Mouse (Mus musculus) lung, postnatal 4 days (tissue): ENCODE results near the gene Eepd1.
"Not testable (repeated sequence)": the region's sequence is repeated elsewhere in the genome, so short reads cannot be mapped to it uniquely, and the experiment has no call there.

Source experiments
- DNase-seq, 2 experiments: peaks; one replicate each; pipeline ENCODE4 v3.0.0; 2021

Eepd1 gene

DNA sequence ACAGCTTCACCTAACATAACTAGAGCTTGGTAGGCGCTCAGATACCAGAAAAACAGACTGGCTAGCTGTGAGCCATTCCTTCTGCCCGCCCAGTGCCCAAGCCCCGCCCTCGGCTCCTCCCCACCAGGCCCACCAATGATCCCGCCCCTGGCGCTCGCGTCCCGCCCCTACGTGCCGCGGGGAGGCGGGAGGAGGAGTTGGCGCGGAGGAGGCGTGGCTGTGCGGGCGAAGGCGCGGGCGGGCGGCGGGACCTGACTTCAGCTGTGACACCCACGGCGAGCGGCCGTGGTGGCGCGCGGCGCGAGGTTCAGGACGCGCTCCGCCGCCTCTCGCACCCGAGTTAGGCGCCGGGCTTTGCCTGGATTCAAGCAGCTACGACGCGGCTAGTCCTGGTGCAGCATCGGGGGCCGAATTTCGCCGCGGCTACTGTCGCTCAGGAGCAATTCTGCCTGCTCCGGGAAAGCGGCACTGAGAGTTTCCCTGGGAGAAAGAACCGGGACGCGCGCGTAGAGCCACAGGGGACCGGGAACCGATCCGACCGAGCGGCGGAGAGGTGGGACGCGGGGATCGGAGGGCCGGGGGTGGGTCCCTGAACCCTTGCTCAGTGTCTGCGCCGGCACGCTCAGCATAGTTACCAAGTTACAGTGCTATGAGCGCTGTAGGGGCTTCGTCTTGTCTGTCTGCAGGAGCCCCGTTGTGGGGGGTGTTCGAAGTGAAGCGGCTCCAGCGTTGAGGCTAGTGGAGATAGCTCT, at the start of gene Eepd1:
Gene Eepd1, plus strand, starts transcription at position 204 of the 752 bp plus-strand sequence.
- peak; percentile 97 to 98 for DNase-seq

DNA sequence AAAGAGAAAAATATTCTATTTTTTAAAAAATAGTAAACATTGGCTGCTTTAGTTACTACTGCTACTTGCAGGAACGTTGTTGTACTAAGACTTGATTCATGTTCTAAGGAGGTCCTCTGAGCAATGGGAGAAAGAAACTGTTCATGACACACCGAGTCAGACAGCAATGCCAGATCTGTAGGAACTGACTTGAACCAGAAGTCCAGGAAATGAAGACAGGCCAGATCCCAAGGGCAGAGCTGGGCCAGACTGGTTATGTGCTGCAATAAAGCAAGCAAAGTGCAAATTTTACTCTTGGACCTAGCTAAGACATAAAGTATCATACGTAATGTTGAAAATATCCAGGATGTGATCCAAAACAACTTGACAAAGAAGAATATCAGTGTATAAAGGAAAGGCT, 42.5 kb upstream of the Eepd1 start:
- DNase-seq: no peak

DNA sequence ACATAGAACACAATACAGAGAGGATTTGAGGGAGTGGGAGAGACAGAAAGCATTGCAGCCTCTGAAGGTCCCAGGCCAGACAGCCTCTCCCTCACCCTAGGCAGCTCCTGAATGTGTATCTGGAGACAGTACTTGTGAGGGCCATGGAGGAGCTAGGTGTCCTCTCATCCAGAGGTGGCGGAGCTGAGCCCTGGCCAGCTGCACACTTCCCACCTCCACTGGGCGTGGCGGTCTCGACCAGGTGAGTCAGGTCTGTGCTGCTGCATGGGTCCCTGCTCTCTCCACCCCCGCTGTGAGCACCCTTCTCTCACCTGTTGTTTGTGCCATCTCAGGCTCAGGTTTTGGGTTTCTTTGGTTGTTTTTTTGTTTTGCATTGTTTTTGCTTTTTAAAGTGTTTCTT, 41.3 kb upstream of the Eepd1 start:
- DNase-seq: not testable (repeated sequence)

DNA sequence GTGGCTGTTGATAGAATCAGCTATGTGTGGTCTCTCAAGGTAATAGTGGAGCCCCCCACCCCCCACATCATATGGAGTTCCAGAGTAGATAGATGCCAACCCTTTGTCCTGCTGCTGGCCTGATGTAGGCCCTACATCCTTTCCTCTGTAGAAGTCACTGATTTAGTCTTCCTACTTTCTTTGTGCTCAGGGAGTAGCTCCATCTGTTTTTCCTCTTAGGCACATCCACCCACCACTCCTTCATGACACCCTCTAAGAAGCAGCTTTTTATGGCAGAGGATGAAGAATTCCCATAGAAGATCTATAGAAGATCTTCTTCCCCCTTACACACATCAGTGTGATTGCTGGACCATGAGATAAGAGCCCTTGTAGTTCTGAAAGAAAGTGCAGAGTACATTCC, 39.3 kb upstream of the Eepd1 start:
- no peak for DNase-seq

DNA sequence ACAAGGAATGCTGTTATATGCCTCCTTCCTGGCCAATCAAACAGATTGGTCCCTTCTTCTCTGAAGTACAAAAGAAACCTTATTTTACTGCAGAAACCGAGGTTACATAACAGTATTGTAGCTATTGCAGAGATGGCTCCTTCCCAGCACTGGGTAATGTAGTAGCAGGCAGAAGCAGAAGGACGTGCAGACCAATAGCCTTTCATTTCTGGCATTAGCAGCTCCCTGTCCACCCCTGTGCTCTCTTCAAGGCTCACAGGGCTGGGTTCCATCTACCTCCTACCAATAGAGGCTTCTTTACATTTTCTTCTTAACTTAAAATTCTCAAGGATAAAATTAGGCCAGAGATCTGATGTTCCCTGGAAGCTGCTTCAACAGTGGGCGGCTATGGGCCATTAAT, 38.3 kb upstream of the Eepd1 start:
- DNase-seq: no peak

DNA sequence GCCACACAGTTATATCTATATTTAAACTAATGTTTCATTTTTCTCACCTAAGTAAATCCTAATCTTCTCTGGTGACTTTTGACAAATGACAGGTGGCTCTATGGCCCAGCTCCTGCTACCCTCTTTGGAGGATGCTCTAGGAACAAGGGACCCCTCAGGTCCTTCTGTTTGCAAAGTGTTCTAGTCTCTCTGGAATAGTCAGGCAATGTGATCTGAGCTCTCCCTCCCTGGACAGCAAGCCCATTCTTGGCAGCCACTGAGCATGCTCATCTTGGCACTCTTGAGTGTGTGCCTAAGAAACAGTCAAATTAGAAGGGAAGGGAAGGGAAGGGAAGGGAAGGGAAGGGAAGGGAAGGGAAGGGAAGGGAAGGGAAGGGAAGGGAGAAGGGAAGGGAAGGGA, 37.8 kb upstream of the Eepd1 start:
- no peak for DNase-seq

DNA sequence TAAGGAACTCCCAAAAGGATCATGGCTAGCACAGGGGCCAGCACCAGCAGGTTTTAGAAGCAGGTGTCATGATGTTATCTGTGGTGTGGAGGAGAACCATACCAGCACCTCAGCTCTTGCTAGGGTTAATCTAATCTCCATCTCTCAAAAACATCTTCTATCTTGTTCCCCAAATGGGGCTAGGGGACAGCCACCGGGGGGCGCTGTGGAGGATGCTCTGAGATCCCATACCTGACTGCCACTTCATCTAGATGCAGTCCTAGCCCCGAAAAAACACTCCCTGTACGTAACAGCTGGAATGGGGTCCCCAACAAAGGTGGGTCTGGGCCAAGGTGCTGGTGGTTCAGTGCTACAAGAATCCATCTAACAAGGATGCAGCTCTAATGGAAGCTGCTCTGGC, 31.0 kb upstream of the Eepd1 start:
- DNase-seq: no peak

DNA sequence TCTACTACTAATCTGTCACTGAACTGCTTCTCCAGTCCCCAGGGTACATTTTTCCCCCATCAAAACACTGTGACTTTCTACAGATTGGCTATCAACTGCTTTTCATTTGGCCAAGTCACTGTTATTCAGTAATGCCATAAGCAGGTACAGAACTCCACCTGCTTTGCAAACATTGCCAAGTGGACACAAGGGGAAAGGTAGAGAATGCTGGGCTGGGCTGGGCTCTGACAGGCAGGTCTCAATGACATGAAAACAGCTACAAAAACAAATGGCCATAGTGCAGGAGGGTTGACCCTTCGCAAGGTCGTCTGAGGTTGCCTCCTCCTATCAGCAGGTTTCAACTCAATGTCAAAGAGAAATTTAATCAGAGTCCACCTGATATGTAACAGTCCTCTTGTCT, 26.3 kb upstream of the Eepd1 start:
- DNase-seq: no peak

DNA sequence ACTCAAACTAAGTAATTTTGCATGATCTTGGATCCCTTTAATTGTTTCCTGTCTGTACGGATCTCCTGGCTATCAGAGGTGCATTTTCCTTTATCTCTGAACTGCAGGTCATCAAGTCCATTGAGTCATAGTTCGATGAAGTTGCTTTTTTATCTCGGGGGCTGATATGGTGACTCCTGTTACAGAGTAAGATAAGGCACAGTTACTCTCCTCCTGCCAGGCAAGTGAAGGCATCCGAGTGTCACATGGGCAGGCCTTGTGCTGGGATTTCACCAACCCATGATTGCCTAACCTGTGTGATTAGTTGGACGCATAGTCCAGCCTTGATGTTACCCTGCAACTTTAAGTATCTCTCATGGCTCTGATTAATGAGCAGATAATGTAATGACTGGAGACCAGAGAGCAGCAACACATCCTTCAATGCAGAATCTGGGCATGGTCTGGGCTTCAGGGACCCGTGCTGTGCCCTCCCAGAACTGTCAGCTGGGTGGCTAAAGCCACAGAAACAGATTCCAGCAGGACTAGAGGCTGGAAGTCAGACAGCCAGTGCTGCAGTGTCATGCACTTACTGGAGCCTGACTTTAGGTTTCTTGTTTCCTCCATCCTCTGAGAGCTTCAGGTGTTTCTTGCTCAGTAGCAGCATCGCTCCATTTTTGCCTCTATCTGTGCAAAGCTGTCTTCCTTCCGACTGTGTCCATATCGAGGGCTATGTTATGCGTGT, 20.4 kb upstream of the Eepd1 start:
- DNase-seq: no peak

DNA sequence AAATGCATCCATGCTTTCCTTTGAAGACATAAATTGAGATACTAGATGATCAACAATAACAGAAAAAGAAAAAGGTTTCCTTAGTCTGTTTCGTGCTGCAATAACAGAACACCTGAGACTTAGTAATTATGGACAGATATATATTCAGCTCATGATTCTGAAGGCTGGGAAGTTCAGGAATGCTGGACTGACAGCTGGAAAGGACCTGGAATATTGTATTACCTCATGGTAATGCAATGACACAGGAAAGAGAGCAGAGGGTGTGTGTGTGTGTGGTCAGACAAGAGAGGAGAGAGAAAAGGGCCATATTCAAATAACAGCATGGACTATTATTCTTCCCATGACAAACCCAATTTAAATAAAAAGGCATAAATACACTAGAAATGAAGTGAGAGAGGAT, 17.0 kb upstream of the Eepd1 start:
- DNase-seq: no peak

DNA sequence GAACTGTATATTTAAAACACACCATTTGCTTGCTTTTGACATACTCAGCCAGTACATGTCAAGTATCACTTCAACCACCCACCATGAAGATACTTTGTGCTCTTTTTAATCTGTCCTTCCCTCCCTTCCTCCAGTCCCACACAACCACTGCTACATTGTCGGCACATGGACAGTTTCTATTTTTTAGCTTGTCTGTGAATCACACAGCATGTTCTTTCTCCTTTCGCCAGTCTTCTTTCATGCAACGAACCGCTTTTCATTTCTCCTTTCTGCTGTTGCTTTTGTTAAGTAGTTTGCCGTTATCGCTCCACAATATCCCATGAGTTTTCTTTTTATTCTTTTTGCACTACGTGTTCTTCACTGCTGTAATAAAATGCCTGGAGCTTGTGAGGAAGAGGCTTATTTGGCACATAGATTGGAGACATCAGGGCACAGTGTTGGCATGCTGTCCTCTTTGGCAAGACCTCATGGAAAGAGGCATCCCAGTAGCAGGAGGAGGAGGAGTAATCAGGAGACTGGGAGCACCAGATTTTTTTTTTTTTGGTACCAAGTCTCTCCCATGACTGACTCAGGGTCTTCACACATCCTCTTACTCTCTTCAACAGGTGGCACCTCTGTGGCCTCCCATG, 1.8 kb upstream of the Eepd1 start:
- no peak for DNase-seq

DNA sequence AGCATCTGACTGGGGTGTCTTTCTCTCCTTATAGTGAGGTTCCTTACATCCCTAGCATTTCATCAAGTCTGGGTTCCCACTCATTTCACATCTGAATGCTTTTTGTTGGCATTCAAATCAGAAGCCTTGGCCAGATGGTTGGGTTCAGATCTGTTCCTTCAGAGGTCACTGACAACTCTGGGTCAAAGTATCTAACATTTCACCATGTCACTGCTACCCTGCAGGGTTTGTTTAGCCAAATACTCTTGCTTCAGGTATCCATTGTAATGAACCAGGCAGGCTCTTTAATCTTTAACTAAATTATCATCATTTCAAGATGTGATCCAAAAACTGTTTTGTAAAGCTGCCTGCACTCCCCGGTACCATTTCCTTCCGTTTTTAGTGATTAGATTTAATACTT, 671 bp upstream of the Eepd1 start:
- DNase-seq: no peak

DNA sequence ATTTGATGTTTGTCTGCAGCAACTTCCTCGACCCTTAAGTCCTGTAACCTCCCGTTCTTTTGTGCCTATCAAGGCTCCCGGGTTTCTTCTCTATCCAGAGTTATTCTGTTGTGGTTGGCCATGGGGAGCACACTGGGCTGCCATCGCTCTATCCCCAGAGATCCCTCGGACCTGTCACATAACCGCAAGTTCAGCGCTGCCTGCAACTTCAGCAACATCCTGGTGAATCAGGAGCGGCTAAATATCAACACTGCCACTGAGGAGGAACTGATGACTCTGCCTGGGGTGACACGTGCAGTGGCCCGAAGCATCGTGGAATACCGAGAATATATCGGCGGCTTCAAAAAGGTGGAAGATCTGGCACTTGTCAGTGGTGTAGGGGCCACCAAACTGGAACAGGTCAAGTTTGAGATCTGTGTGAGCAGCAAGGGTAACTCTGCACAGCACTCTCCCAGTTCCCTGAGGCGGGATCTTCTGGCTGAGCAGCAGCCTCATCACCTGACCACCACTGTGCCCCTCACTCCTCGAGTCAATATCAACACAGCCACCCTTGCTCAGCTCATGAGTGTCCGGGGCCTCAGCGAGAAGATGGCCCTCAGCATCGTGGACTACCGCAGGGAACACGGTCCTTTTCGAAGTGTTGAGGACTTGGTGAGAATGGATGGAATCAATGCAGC, 1.1 kb downstream of the Eepd1 start:
- DNase-seq: peak; percentile 24 to 31

DNA sequence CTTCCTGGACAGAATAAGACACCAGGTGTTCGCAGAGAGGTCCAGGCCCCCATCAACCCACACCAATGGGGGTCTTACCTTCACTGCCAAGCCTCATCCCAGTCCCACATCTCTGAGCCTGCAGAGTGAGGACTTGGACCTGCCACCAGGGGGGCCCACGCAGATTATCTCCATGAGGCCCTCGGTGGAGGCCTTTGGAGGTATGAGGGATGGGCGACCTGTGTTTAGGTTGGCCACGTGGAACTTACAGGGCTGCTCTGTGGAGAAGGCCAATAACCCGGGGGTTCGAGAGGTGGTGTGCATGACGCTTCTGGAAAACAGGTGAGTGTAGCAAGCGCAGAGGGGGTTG, 1.6 kb downstream of the Eepd1 start:
- no peak for DNase-seq

DNA sequence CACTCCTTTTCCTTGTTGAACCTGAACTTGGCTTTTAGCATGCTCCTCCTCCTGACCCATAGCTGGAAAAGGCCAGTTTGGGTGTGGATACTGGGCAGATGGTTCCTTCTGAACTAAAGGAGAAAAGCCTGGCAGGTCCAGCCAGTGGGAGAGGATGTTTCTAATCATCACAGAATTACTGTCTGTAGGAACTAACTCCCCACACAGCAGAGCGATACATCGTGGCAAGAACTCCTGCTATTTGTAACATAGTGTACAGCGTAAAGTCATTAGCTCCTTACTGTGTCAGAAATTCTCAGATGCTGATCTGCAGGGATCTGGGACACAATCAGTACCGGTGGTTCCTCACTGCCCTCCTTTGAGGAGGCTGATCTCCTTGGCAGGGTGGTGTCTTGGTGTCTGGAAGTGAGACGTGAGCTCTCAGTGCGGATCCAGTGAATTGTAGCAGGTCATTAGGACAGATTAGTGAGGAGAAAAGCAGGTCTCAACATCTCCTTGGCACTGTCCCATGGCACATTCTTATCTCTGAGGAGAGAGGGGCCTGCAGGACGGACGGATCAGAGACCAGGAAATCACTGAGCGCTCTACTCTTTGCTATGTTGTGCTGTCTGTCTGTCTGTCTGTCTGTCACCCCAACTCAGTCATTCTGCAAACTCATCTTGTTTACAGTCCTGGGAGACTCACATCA, 2.7 kb downstream of the Eepd1 start:
- no peak for DNase-seq

DNA sequence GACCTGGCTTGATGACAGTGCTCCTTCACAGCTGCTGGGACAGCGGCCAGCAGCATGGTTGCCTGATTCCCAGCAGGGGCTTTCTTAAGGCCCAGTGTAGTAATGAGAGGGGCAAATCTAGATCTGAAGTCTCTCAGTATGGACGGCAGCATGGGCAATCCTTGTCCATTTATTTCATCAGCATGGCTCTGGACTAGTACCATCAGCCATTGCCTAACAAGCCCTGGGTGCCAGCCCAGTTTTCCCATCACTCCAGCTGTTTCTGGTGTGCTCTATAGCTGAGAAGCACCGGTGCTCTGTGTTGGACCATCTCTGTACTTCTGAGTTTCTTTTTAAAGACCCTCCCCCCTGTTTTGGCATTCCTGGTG, 3.3 kb downstream of the Eepd1 start:
- peak in 1 of 2 experiments; percentile 27 for DNase-seq

DNA sequence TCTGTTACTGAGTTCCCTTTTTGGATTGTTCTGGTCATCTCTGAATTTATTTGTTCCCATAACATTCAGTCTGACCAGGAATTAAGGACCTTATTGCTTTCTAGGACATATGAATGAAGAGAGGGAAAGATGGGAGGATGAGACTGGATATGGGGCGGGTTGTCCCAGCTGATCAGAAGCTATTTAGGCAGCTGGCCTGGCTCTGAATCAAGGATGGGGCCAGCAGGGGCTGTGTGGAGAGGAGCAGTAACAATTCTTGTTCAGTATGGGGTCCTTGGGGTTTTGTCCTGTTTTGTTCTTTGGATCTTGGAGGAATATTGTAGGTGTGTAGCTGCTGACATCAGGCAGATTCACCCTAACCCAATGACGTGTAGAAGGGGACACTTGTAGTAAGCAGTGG, 3.7 kb downstream of the Eepd1 start:
- DNase-seq: no peak

DNA sequence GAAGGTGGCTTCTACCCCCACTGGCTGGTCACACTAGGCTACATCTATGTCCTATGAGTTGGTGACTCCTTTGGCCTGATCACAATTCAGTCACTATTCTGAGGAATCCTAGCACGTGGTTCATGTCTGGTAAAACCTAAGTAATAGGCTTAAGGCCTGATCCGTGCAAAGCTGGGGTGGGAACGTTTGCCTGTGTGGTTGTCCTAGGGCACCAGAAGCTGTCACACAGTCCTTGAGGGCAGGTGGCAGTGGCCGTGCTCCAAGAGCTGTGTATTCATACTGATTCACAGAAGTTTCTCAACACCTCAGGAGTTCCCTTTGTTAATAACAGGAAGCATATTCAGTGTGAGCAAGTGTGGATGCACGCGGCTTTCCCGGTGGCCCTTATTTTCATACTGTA, 4.1 kb downstream of the Eepd1 start:
- DNase-seq: peak; percentile 43 to 54

DNA sequence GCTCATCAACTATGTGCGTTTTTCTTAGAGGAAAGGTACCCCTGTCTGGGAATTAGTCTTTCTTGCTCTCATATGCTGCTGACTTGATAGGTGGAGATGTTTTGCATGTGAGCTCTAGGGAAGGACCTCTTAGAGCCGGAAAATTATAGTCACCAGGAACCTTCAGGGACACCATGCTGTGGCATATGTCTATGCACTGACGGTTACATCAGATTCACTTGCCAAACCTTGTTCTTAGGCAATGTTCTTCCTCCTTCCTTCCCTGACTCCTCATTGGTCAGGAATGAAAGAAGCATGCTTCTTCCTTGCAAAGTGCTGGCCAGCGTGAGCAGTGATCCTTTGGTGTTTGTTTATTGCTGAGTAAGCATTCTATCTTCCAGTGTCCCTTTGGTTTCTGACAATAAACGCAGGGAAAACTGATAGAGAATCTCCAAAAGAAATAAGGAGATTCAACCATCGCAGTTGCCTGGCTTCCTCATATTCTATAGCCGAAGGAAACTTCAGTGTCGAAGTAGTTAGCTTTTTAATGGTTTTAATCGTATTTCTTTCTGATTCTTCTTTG, 5.0 kb downstream of the Eepd1 start:
- no peak for DNase-seq

DNA sequence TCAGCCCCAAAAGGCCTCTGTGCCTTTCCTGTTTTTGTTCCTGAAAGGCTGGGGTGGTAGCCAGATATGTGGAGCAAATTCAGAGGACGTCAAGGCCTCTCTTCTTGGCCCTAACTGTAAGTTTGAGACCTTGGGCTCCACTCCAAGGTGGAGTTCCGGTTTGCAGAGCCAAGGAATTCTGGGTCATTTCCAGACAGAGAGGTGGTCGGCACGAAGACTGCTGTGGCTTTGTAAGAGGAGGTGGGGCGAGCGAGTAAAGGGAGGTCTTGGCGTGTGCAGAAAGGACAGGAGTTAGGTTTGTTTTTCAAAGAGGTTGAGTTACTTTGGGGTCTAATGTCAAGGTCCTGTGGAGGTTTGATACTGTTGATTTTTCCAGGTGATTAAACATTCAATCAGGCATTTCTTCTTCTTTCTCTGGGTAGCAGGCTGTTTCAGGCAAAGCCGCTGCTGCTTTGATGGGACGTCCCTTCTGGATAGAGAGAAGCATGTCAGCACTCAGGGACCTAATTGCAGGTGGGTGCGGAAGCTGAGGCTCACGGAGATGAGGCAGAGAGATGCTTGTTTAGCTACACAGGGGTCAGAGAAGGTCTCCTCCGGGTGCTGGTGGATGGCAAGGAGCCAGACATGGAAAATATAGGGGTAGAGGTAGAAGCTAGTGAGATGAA, 6.2 kb downstream of the Eepd1 start:
- DNase-seq: peak; percentile 33 to 56

DNA sequence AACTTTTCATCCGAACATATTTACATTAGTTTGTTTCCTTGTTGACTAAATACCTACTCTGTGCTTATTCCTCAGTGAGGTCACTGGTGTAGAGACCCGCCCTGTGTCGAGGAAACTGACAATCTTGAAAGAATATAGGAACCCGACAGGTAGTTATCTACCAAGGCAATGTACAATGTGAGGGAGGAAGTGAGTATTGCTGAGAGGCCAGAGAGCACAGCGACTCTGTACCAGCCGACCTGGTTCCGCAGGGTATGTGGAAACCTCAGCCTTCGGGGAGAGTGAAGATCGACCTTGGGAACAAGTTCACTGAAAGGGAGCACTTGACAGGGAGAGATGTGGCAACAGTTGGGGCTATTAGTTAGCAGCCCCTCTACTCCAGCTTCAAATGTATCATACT, 7.2 kb downstream of the Eepd1 start:
- DNase-seq: no peak
